Mouse (Mus musculus) left cerebral cortex, adult 18-20 months (tissue): ENCODE measurements around the gene Vmn1r181. TPM values are rescaled to one million over a fixed set of nuclear protein-coding genes. Genes with fewer than 3 reads are reported as not detected.
"Not testable (repeated sequence)": the region's sequence is repeated elsewhere in the genome, so short reads cannot be mapped to it uniquely, and the experiment has no call there.

Source experiments
- DNase-seq, 2 experiments: peaks; one replicate each; pipeline ENCODE4 v3.0.0; 2021 to 2022; ENCODE audit warnings: low spot score in 2 of 2, mixed read lengths in 1 of 2
- long read RNA-seq, 2 experiments: library from polyadenylated mRNA; stranded (forward); transcript quantifications; one replicate each; pipeline ENCODE4 v2.0.0; 2021
- total RNA-seq, 2 experiments: library from RNA; stranded (reverse); gene quantifications; 2 replicates each; pipeline ENCODE4 v1.2.3; 2021

Vmn1r181 gene
- total RNA-seq = not detected
- long read RNA-seq, experiment 1 = 0 reads
- long read RNA-seq, experiment 2 = 0 reads

DNA sequence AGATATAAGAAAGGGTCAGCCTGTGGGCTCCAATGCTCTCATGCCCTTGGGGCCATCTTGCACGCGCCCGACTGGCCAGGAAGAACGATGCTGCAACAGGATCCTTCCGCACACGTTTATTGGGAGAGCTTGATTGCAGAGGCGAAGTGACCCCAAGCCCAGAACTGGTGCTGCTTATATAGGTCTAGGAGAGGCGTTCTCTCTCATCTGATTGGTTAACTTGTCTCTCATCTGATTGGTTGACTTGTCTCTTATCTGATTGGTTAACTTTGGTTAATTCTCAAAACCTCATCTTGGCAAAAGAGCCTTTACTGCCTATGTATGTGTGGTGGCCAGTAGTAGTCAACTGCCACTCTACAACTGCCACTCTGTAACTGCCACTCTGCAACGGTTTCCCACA is at the start of gene Vmn1r181:
Gene Vmn1r181 (plus strand): TSS at position 301 of the 400 bp plus-strand sequence.
- not testable (repeated sequence) for DNase-seq

DNA sequence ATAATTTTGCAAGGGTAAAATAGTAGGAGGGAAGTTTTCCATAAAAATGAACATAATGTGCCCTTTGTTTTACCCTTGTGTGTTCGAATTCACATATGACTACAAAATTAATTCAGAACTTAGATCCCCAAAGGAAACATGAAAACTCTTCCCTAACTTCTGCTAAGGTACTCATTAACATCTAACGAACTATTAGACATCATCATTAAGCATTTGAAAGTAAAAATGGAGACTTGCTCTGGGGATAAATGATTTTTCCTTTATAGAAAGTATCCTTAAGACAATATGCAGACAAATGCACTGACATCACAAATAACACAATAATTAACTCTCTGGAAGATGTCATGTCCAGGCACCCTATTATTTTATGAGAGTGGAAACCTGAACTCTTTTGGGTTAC is 47.7 kb upstream of the Vmn1r181 start, which contains the start of gene Vmn1r179:
Gene Vmn1r179 (plus strand): TSS at position 301 of the 400 bp plus-strand sequence.
- DNase-seq = no peak

DNA sequence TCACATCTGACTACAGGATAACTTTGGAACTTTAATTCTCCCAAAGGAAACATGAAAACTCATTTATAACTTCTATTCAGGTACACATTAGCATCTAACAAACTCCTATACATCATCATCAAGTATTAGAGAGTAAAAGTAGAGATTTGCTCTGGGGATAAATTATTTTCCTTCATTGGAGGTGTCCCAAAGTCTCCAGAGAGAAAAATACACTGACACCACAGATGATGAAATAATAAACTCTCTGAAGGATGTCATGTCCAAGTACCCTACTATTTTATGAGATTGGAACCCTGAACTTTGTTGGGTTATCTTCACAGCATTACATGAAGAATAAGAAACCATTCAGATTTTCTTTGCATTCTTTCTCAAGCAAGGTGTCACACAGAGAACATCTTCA is 24.1 kb upstream of the Vmn1r181 start, which contains the start of gene Vmn1r180:
Gene Vmn1r180 (plus strand): TSS at position 301 of the 400 bp plus-strand sequence.
- DNase-seq = no peak

DNA sequence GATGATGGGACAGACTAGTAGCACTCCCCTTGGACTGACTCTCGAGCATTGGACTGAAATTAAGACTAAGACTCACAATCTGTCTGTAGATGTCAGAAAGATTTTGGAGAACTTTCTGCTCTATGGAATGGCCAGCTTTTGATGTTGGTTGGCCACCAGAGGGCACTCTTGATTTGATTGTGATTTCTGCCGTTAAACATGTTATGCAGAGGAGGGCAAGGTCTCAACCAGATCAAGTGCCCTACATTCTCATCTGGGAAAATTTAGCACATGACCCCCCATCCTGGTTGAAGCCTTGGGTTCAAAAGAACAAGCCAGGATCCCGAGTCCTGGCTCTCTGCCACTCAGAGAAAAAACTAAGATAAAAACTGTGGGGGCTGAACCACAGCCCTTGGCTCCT is 6.4 kb upstream of the Vmn1r181 start:
- peak; percentile 1 to 22 for DNase-seq

DNA sequence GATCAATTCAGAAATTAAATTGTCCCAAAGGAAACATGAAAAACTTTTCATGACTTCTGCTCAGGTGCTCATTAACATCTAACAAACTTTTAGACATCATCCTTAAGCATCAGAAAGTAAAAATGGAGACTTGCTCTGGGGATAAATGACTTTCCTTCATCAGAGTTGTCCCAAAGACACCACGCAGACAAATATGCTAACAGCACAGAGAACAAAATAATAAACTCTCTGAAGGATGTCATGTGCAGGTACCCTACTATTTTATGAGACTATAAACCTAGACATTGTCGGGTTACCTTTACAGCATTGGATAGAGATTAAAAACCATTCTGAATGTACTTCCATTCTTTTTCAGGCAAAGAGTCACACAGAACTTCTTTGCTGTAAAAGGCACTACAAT is 27.0 kb downstream of the Vmn1r181 start, which contains the start of gene V1rd19:
Gene V1rd19 (plus strand): TSS at position 301 of the 400 bp plus-strand sequence.
- no peak for DNase-seq

Other genes with a start within 250 kb of the Vmn1r181 start
- gene Vmn1r174, start 222.3 kb upstream of the Vmn1r181 start, total RNA-seq = not detected
- gene Vmn1r175, start 164.0 kb upstream of the Vmn1r181 start, total RNA-seq = not detected
- gene Vmn1r176, start 137.2 kb upstream of the Vmn1r181 start, total RNA-seq = not detected
- gene Vmn1r177, start 108.2 kb upstream of the Vmn1r181 start, total RNA-seq = not detected
- not detected for gene Vmn1r178, start 82.6 kb upstream of the Vmn1r181 start, total RNA-seq
- gene Vmn1r179, start 47.6 kb upstream of the Vmn1r181 start, total RNA-seq = not detected
- not detected for gene Vmn1r180, start 24.0 kb upstream of the Vmn1r181 start, total RNA-seq
- not detected for gene V1rd19, start 27.1 kb downstream of the Vmn1r181 start, total RNA-seq
- not detected for gene Vmn1r183, start 78.6 kb downstream of the Vmn1r181 start, total RNA-seq
- 10 to 100 TPM; 61.0 to 67.4 TPM for gene Zfp180, start 107.3 kb downstream of the Vmn1r181 start, total RNA-seq
- 10 to 100 TPM; 11.2 to 11.8 TPM for gene Zfp112, start 137.7 kb downstream of the Vmn1r181 start, total RNA-seq
- 10 to 100 TPM; 22.2 to 22.8 TPM for gene Zfp235, start 159.6 kb downstream of the Vmn1r181 start, total RNA-seq
- gene Zfp114, start 200.4 kb downstream of the Vmn1r181 start, total RNA-seq = 1 to 10 TPM; 3.2 to 3.7 TPM
- gene Zfp111, start 236.8 kb downstream of the Vmn1r181 start, total RNA-seq = 10 to 100 TPM; 12.7 to 13.5 TPM